Mouse (Mus musculus) midbrain, embryonic 13.5 days (tissue): ENCODE results near the gene Pramef25. TPM values are rescaled to one million over a fixed set of nuclear protein-coding genes. Genes with fewer than 3 reads are reported as not detected.
"Not testable (repeated sequence)": the region's sequence is repeated elsewhere in the genome, so short reads cannot be mapped to it uniquely, and the experiment has no call there.

ENCODE experiments used
- ATAC-seq: fragments of 200-750 bp; cut with Nextera tagmentation; 2 replicates; pipeline ENCODE4 v1.8.0; 2017; ENCODE audit warnings: mild to moderate bottlenecking, moderate TSS enrichment, moderate library complexity
- H3K27ac ChIP-seq: fragments of 300-500 bp; sonication (generic); 2 replicates; pipeline ENCODE4 v1.5.1; 2015; ENCODE audit warnings: inconsistent platforms, mild to moderate bottlenecking, moderate library complexity
- H3K27me3 ChIP-seq: fragments of 300-500 bp; sonication (generic); 2 replicates; pipeline ENCODE4 v1.6.1; 2015; ENCODE audit warnings: mild to moderate bottlenecking, inconsistent platforms
- H3K36me3 ChIP-seq: fragments of 300-500 bp; sonication (generic); 2 replicates; pipeline ENCODE4 v1.6.1; 2015; ENCODE audit warnings: mild to moderate bottlenecking, inconsistent platforms
- H3K4me1 ChIP-seq: fragments of 300-500 bp; sonication (generic); replicated peaks from 2 replicates; pipeline ENCODE4 v1.6.1; 2015; ENCODE audit warnings: inconsistent platforms
- H3K4me2 ChIP-seq: fragments of 300-500 bp; sonication (generic); replicated peaks from 2 replicates; pipeline ENCODE4 v1.6.1; 2015; ENCODE audit warnings: moderate library complexity, mild to moderate bottlenecking, inconsistent platforms
- H3K4me3 ChIP-seq: fragments of 300-500 bp; sonication (generic); replicated peaks from 2 replicates; pipeline ENCODE4 v1.5.1; 2015; ENCODE audit warnings: mild to moderate bottlenecking, inconsistent platforms
- H3K9ac ChIP-seq: fragments of 300-500 bp; sonication (generic); replicated peaks from 2 replicates; pipeline ENCODE4 v1.6.1; 2015; ENCODE audit warnings: mild to moderate bottlenecking, inconsistent platforms
- H3K9me3 ChIP-seq: fragments of 300-500 bp; sonication (generic); 2 replicates; pipeline ENCODE4 v1.6.1; 2016; ENCODE audit warnings: mild to moderate bottlenecking, inconsistent platforms
- WGBS: fragments of 180-500 bp; shearing (Covaris S2); methylation state at CpG from one replicate; pipeline ENCODE4 v1.1.7; 2015; 5-methylcytosine and 5-hydroxymethylcytosine counted together
- polyA plus RNA-seq: library from polyadenylated mRNA; unstranded; fragments of >200 nt; fragmentation: Nextera tagmentation; extraction: Ambion mirVana; gene quantifications from 2 replicates; pipeline ENCODE4 v1.2.1, GENCODE M21; 2015

The Pramef25 gene
- polyA plus RNA-seq = not detected in 2 replicates

- not testable (repeated sequence) for H3K4me2 ChIP-seq, H3K4me3 ChIP-seq, ATAC-seq, H3K27ac ChIP-seq, H3K4me1 ChIP-seq, H3K27me3 ChIP-seq, H3K9ac ChIP-seq, H3K36me3 ChIP-seq
- 81% methylated on average over 1 of the region's 1 CpGs for WGBS
- H3K9me3 ChIP-seq = peaks cover 42% of the 10 kb centered on the region
Observed at GRCm38 (mm10) chr4:143950916-143951315, at the start of gene Pramef25. Gene Pramef25, minus strand, starts transcription at chr4:143951016.

DNA sequence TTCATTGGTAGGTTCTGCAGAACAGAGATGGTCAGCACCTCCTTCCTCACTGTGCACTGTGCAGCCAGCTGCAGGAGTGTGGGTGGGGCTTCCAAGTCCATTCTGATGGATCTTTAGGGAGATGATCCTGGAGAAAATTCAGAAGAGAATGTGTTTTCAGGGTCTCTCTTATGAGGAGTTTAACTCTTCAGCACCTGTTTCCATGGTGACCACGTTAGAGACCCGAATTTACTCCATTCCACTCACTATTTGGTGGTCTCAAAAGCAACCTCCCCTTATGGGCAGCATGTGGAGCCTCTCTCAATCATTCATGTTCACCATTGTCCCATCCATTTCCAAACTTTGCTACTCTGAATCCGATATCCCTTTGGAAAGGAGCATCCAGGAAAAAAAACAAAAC, 43.5 kb upstream of the Pramef25 start, which contains the start of gene Pramef17:
TSS of gene Pramef17 (minus strand) at position 101 of the 400 bp plus-strand sequence.
- 58% methylated on average over 3 of the region's 3 CpGs for WGBS
- not testable (repeated sequence) for H3K4me2 ChIP-seq, H3K4me1 ChIP-seq, ATAC-seq, H3K27me3 ChIP-seq, H3K36me3 ChIP-seq, H3K9ac ChIP-seq, H3K9me3 ChIP-seq, H3K4me3 ChIP-seq, H3K27ac ChIP-seq

DNA sequence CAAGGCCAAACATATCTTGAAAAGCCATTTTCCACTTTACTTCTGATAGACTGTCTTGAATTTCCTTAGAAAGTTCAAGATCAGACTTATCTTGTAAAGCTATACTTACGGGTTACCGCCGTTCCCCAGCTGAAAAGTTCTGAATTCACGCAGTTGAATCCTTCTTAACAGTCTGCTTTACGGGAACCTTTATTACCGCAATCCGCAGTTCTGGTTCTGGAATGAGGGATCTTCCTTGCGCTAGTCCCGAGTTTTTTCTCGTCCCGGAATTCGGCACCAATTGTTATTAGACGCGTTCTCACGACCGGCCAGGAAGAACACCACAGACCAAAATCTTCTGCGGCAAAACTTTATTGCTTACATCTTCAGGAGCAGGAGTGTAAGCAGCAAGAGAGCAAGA, 37.3 kb upstream of the Pramef25 start:
- H3K4me1 ChIP-seq, H3K4me2 ChIP-seq, H3K36me3 ChIP-seq, H3K9ac ChIP-seq, H3K27me3 ChIP-seq, H3K9me3 ChIP-seq, H3K4me3 ChIP-seq, ATAC-seq, H3K27ac ChIP-seq: not testable (repeated sequence)
- 95% methylated on average over 16 of the region's 17 CpGs for WGBS

DNA sequence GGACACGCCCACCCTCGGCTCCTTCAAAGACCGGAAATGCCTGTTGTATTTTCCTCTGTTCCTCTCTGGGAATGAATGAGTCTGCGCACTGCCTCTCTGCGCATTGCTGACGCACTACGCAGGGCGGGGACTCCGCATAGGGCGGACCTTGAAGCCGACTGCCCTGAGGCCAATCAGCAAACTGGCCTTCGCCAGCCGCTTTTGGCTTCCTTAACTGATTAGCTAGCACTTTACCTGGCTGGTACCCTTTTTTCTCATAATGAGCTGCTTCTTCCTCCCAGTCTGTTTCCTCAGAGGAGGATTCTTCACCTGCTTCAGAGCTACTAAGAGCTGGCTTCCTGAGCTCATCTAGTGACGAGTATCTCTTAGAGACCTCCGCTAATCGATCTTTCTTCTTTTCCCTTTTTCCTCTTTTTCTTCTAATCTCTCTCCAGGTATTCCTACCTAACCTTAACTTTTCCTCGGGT, 36.7 kb upstream of the Pramef25 start:
- not testable (repeated sequence) for H3K4me1 ChIP-seq, H3K9me3 ChIP-seq
- 89% methylated on average over 11 of the region's 17 CpGs for WGBS

GRCm38 (mm10) chr4:143985733-143986132, 34.9 kb upstream of the Pramef25 start:
- ATAC-seq, H3K4me1 ChIP-seq, H3K36me3 ChIP-seq, H3K4me3 ChIP-seq, H3K27ac ChIP-seq, H3K9ac ChIP-seq, H3K4me2 ChIP-seq, H3K27me3 ChIP-seq, H3K9me3 ChIP-seq: not testable (repeated sequence)
- WGBS = 89% methylated on average over 5 of the region's 9 CpGs

More for the DNA sequence above, 36.7 kb upstream of the Pramef25 start:
- H3K27ac ChIP-seq, ATAC-seq, H3K4me2 ChIP-seq, H3K4me3 ChIP-seq, H3K9ac ChIP-seq, H3K27me3 ChIP-seq, H3K36me3 ChIP-seq: not testable (repeated sequence)

DNA sequence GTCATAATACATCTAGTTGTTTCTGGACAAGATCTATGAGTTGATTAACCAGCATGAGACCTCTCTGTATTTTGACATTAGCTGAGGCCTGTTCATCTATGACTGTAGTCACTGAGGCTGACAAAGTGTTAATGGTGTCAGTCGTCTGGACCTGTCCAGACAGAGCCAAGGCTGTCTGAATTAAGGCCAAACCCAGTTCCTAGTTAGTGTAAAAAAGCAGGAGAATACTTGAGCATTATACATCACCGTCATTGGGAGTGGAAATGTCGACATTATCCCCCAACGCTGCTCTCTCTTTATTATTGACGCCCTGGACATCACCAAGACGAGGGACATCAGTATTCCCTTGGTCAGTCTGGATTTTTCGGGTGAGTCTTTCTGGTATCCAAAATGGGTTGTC, 34.3 kb upstream of the Pramef25 start:
- not testable (repeated sequence) for ATAC-seq, H3K27ac ChIP-seq, H3K9me3 ChIP-seq, H3K27me3 ChIP-seq, H3K4me3 ChIP-seq, H3K36me3 ChIP-seq, H3K4me1 ChIP-seq, H3K9ac ChIP-seq, H3K4me2 ChIP-seq
- no CpG with 5 or more reads among the region's 7 CpGs for whole genome bisulfite sequencing

- H3K36me3 ChIP-seq, H3K4me3 ChIP-seq, H3K9me3 ChIP-seq, H3K27me3 ChIP-seq, H3K9ac ChIP-seq, H3K27ac ChIP-seq, H3K4me1 ChIP-seq, H3K4me2 ChIP-seq, ATAC-seq: not testable (repeated sequence)
- 22% methylated on average over 1 of the region's 1 CpGs for WGBS
Observed at GRCm38 (mm10) chr4:143983446-143983845, 32.6 kb upstream of the Pramef25 start.

DNA sequence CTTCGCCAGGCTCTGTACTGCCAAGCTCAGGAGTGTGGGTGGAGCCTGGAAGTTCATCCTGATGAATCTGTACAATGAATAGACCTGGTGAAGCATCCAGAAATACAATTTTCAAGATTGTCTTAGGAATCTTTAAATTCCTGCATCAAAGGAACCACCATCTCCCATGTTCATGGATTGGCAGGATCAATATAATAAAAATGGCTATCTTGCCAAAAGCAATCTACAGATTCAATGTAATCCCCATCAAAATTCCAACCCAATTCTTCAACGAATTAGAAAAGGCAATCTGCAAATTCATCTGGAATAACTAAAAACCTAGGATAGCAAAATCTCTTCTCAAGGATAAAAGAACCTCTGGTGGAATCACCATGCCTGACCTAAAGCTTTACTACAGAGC, 16.0 kb upstream of the Pramef25 start, which contains the start of gene Gm13101:
TSS of gene Gm13101 (minus strand) at position 101 of the 400 bp plus-strand sequence.
- 42% methylated on average over 2 of the region's 2 CpGs for WGBS

DNA sequence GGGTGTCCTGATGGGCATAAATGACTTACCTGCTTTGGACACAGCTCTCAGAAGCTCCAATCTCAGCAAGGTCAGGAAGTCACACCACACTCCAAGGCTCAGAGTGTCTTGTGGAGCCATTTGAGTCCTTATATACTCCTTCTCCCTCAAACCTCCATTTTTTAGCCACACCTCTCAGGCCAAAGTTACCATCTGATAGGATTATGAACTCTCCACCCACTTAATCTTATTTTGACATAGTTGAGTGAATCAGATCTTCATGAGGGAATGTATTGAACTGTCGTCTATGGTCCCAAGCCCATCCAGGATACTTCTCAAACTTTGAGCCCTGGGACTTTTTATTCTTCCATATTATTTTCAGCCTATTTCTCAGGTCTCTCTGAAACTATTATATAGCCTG, 50.5 kb downstream of the Pramef25 start, which contains the start of gene Pramef6:
TSS of gene Pramef6 (minus strand) at position 101 of the 400 bp plus-strand sequence.
- H3K27me3 ChIP-seq, H3K4me3 ChIP-seq, H3K9ac ChIP-seq, H3K4me2 ChIP-seq, H3K36me3 ChIP-seq, H3K9me3 ChIP-seq, H3K27ac ChIP-seq, H3K4me1 ChIP-seq, ATAC-seq: not testable (repeated sequence)
- 95% methylated on average over 1 of the region's 1 CpGs for WGBS

More for the DNA sequence above, 16.0 kb upstream of the Pramef25 start, which contains the start of gene Gm13101:
- ATAC-seq, H3K4me2 ChIP-seq, H3K9ac ChIP-seq, H3K27ac ChIP-seq, H3K9me3 ChIP-seq, H3K36me3 ChIP-seq, H3K27me3 ChIP-seq, H3K4me3 ChIP-seq, H3K4me1 ChIP-seq: not testable (repeated sequence)

Other genes starting within 250 kb of the Pramef25 start
- gene Gm13089, start 248.3 kb downstream of the Pramef25 start, polyA plus RNA-seq = not detected in 2 replicates
- gene Gm13078, start 231.6 kb downstream of the Pramef25 start, polyA plus RNA-seq = not detected in 2 replicates
- gene Gm13023, start 161.7 kb downstream of the Pramef25 start, polyA plus RNA-seq = not detected in 2 replicates
- gene Gm13084, start 134.9 kb downstream of the Pramef25 start, polyA plus RNA-seq = not detected in 2 replicates
- not detected in 2 replicates for gene Gm13103, start 104.5 kb downstream of the Pramef25 start, polyA plus RNA-seq
- gene Pramef6, start 50.6 kb downstream of the Pramef25 start, polyA plus RNA-seq = not detected in 2 replicates
- gene Gm13101, start 15.9 kb upstream of the Pramef25 start, polyA plus RNA-seq = not detected in 2 replicates
- not detected in 2 replicates for gene Pramef17, start 43.4 kb upstream of the Pramef25 start, polyA plus RNA-seq
- gene Pramel4, start 108.1 kb upstream of the Pramef25 start, polyA plus RNA-seq = not detected in 2 replicates
- gene Gm13102, start 155.5 kb upstream of the Pramef25 start, polyA plus RNA-seq = not detected in 2 replicates
- gene Oog3, start 211.6 kb upstream of the Pramef25 start, polyA plus RNA-seq = not detected in 2 replicates
- gene Oog2, start 239.7 kb upstream of the Pramef25 start, polyA plus RNA-seq = not detected in 2 replicates